Mouse (Mus musculus) liver, postnatal 0 days (tissue): ENCODE measurements around the gene Col19a1.

Experiments
- CTCF ChIP-seq: sonication (generic); IDR thresholded peaks from 2 replicates; pipeline ENCODE4 v1.5.1; 2016; ENCODE audit warnings: antibody characterized with exemption, low read depth
- EP300 ChIP-seq: IDR thresholded peaks from 2 replicates; pipeline ENCODE4 v1.6.1; 2016; ENCODE audit warnings: antibody characterized with exemption, low read depth, mild to moderate bottlenecking

GRCm38 (mm10) chr1:24373671-24374070, 213.6 kb downstream of the Col19a1 start:
- TF ChIP-seq CTCF (no peak), EP300 (no peak)
